Mouse (Mus musculus): Measurements from ENCODE around the gene Pacsin2. TPM values are rescaled to one million over a fixed set of nuclear protein-coding genes. Genes with fewer than 3 reads are reported as not detected.
A peak's percentile ranks its signal among the peaks of the same experiment; 100 is the strongest.
"Not testable (repeated sequence)": the region's sequence is repeated elsewhere in the genome, so short reads cannot be mapped to it uniquely, and the experiment has no call there.

The Pacsin2 gene
- total RNA-seq (2014; rRNA removed) (34.0 and 34.9 TPM in 2 replicates), polyA plus RNA-seq (2012; rRNA removed) (28.9 and 29.1 TPM in 2 replicates)

- DNase-seq (ENCODE audit: extremely low read depth, low read depth, low spot score), result peak; percentile 94
- TF ChIP-seq CTCF (IDR thresholded peaks at IDR 0.05; ENCODE audit: low read depth, low read length), result no peak
- TF ChIP-seq POLR2A (IDR thresholded peaks at IDR 0.05; ENCODE audit: extremely low read depth, insufficient read depth, low read length), result peak; percentile 74
- no peaks in the 10 kb centered on the region for H3K36me3 ChIP-seq (ENCODE audit: control insufficient read depth, insufficient read depth, low read length)
- peaks cover 9% of the 10 kb centered on the region for H3K4me1 ChIP-seq (ENCODE audit: control insufficient read depth, insufficient read depth, low read length)
- H3K27me3 ChIP-seq (ENCODE audit: control insufficient read depth, insufficient read depth, low read length), result no peaks in the 10 kb centered on the region
- peak within 1 kb of the TSS; percentile 83 for H3K27ac ChIP-seq (replicated peaks; ENCODE audit: insufficient read depth, low read depth, low read length)
- H3K4me3 ChIP-seq (ENCODE audit: insufficient read depth, low read depth, low read length), result peak within 1 kb of the TSS; percentile 74
- H3K9ac ChIP-seq (ENCODE audit: low read depth, low read length), result peak within 1 kb of the TSS; percentile 100
- WGBS, result under 1% methylated on average over 79 of the region's 88 CpGs
- peaks cover 36% of the 10 kb centered on the region for H3K79me2 ChIP-seq (ENCODE audit: control insufficient read depth, insufficient read depth, low read length)
Measured at GRCm38 (mm10) chr15:83464083-83464904, at the start of gene Pacsin2. Gene Pacsin2, minus strand, starts transcription at chr15:83464606.

DNA sequence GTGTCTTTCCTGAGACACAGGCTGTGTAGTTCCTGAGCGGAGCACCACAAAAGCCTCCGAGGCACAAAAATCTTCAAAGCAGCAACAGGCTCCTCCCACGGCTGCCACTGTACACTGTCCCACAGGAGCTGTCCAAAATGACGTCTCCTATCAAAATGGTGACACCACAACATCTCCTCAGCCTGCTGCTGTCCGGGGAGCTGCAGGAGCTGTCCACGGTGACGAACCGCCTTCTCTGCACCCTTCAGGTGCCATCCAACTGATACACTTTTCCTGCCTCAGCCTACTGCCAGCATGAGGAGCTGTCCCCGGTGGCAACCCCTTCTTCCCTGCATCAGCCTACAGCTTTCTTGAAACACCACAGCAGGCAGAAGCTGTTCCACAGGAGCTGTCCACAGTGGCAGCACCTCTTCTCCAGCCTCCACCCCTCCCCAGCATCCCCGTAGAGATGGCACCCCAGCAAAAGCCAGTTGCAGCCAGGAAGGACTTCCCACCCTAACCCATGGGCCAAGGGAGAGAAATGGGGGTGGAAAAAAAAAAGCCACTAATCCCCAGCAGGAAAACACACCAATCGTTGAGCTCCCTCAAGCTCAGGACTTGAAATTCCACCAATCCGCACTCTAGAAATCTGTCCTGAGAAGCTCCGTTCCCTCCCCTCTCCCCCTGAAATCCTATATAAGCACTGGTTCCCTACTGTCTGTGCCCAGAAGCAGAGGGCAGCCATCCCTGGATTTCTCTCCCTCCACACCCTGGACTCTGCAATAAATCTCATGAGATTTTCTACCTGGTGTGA lies 48.3 kb upstream of the Pacsin2 start:
- Histone ChIP-seq H3K4me3 (ENCODE audit: insufficient read depth, low read depth, low read length) (no peak overlapping the region), H3K9ac (ENCODE audit: low read depth, low read length) (no peak overlapping the region), H3K79me2 (ENCODE audit: control insufficient read depth, insufficient read depth, low read length) (no peaks in the 10 kb centered on the region), H3K27ac (replicated peaks; ENCODE audit: insufficient read depth, low read depth, low read length) (no peak overlapping the region), H3K36me3 (ENCODE audit: control insufficient read depth, insufficient read depth, low read length) (no peaks in the 10 kb centered on the region), H3K27me3 (ENCODE audit: control insufficient read depth, insufficient read depth, low read length) (no peaks in the 10 kb centered on the region), H3K4me1 (ENCODE audit: control insufficient read depth, insufficient read depth, low read length) (no peaks in the 10 kb centered on the region)
- TF ChIP-seq POLR2A (IDR thresholded peaks at IDR 0.05; ENCODE audit: extremely low read depth, insufficient read depth, low read length), result no peak
- no peak for TF ChIP-seq CTCF (IDR thresholded peaks at IDR 0.05; ENCODE audit: low read depth, low read length)
- DNase-seq (ENCODE audit: extremely low read depth, low read depth, low spot score), result no peak
- 62% methylated on average over 13 of the region's 13 CpGs for WGBS

GRCm38 (mm10) chr15:83510805-83511405 lies 46.5 kb upstream of the Pacsin2 start, which contains the start of gene Ttll1:
Gene Ttll1, minus strand, starts transcription at chr15:83510893.
- peak; percentile 84 for DNase-seq (ENCODE audit: extremely low read depth, low read depth, low spot score)
- peak within 1 kb of the TSS; percentile 38 for H3K4me3 ChIP-seq (ENCODE audit: insufficient read depth, low read depth, low read length)
- no peaks in the 10 kb centered on the region for H3K27me3 ChIP-seq (ENCODE audit: control insufficient read depth, insufficient read depth, low read length)
- 0 out of 2 replicates have a peak, but pooled peaks have one; percentile 14 for TF ChIP-seq POLR2A (IDR thresholded peaks at IDR 0.05; ENCODE audit: extremely low read depth, insufficient read depth, low read length)
- TF ChIP-seq CTCF (IDR thresholded peaks at IDR 0.05; ENCODE audit: low read depth, low read length), result no peak
- no peaks in the 10 kb centered on the region for H3K36me3 ChIP-seq (ENCODE audit: control insufficient read depth, insufficient read depth, low read length)
- H3K27ac ChIP-seq (replicated peaks; ENCODE audit: insufficient read depth, low read depth, low read length), result no peak within 1 kb of the TSS
- 10% methylated on average over 41 of the region's 41 CpGs for WGBS
- no peaks in the 10 kb centered on the region for H3K4me1 ChIP-seq (ENCODE audit: control insufficient read depth, insufficient read depth, low read length)
- no peaks in the 10 kb centered on the region for H3K79me2 ChIP-seq (ENCODE audit: control insufficient read depth, insufficient read depth, low read length)
- peak within 1 kb of the TSS; percentile 48 for H3K9ac ChIP-seq (ENCODE audit: low read depth, low read length)

DNA sequence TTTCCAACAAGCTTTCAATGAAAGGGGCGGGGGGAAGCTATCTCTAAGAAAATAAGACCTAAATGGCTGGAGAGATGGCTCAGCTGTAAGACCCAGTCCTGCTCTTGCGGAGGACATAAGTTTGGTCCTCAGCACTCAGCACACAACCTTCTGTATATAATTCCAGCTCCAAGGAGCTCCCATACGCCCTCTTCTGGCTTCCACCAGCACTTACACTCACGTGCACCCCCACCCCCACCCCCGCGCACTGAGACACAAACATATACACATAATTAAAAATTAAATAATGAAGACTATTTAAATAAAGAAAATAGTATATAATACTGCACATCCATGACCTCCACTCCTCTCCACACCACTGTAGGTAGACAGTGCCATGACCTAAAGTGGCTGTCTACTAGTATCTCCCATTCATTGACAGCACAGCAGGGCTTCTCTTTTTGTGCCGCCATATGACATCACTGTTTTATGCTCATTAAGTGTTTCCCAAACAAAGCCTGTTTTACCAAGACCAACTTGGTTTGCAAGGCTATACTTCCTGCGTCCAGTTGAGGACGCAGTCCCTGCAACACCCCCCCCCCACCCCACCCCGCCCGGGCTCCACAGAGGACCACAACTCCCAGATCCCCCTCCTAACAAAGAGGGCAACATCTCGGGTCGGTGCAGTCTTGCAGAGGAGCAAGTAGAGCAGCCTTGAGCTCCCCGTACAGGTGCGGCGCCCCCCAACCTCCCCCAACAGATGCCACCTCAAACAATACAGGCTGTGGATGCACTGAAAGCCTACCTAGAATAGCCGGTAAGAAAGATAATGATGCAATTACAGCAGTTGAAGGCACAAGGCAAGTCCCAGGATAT lies 45.8 kb upstream of the Pacsin2 start:
- DNase-seq (ENCODE audit: extremely low read depth, low read depth, low spot score), result no peak
- Histone ChIP-seq H3K79me2 (ENCODE audit: control insufficient read depth, insufficient read depth, low read length) (no peaks in the 10 kb centered on the region), H3K36me3 (ENCODE audit: control insufficient read depth, insufficient read depth, low read length) (no peaks in the 10 kb centered on the region), H3K27ac (replicated peaks; ENCODE audit: insufficient read depth, low read depth, low read length) (no peak overlapping the region), H3K4me3 (ENCODE audit: insufficient read depth, low read depth, low read length) (peak overlapping the region; percentile 38), H3K27me3 (ENCODE audit: control insufficient read depth, insufficient read depth, low read length) (no peaks in the 10 kb centered on the region), H3K9ac (ENCODE audit: low read depth, low read length) (peak overlapping the region; percentile 48), H3K4me1 (ENCODE audit: control insufficient read depth, insufficient read depth, low read length) (no peaks in the 10 kb centered on the region)
- no peak for TF ChIP-seq CTCF (IDR thresholded peaks at IDR 0.05; ENCODE audit: low read depth, low read length)
- no peak for TF ChIP-seq POLR2A (IDR thresholded peaks at IDR 0.05; ENCODE audit: extremely low read depth, insufficient read depth, low read length)
- WGBS, result 31% methylated on average over 17 of the region's 17 CpGs

DNA sequence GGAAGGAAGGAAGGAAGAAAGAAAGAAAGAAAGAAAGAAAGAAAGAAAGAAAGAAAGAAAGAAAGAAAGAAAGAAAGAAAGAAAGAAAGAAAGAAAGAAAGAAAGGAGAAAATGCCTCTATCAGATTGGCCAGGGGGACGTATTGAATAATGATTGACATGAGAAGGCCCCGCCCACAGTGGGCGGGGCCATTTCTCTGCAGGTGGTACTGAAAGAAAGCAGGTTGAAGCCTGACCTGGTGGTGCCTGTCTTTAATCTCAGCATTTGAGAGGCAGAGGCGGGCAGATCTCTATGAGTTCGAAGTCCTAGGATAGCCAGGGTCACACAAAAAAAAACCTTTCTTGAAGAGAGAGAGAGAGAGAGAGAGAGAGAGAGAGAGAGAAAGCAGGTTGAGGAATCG lies 37.1 kb upstream of the Pacsin2 start:
- not testable (repeated sequence) for H3K4me3 ChIP-seq (ENCODE audit: insufficient read depth, low read depth, low read length); H3K79me2 ChIP-seq (ENCODE audit: control insufficient read depth, insufficient read depth, low read length); H3K27ac ChIP-seq (replicated peaks; ENCODE audit: insufficient read depth, low read depth, low read length); DNase-seq (ENCODE audit: extremely low read depth, low read depth, low spot score); H3K36me3 ChIP-seq (ENCODE audit: control insufficient read depth, insufficient read depth, low read length); H3K4me1 ChIP-seq (ENCODE audit: control insufficient read depth, insufficient read depth, low read length); H3K27me3 ChIP-seq (ENCODE audit: control insufficient read depth, insufficient read depth, low read length); H3K9ac ChIP-seq (ENCODE audit: low read depth, low read length)
- 73% methylated on average over 6 of the region's 6 CpGs for WGBS
